Comparison of ENCODE assay signal across 8 mouse cellular contexts in the genomic region with DNA sequence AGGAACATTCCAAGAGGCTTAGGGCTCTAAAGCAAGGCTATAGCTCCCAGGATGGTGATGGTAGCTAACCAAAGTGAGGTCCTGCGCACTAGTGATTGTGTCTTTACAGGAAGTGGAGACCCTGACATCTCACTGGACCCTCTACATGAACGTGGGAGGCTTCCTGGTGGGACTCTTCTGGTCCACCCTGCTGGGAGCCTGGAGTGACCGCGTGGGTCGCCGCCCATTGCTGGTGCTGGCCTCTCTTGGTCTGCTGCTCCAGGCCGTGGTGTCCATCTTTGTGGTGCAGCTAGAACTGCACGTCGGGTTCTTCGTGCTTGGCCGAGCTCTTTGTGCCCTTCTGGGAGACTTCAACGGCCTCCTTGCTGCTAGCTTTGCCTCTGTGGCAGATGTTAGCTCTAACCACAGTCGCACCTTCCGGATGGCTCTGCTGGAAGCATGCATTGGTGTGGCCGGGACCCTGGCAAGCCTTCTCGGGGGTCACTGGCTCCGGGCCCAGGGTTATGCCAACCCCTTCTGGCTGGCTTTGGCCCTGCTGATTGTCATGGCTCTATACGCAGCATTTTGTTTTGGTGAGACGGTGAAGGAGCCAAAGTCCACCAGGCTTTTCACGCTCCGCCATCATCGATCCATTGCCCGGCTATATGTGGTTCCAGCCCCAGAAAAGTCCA. TPM values are rescaled to one million over a fixed set of nuclear protein-coding genes. Genes with fewer than 3 reads are reported as not detected.
DNase-seq lines count a peak whose midpoint lies in the region; ATAC-seq lines count a peak whose summit lies in the region.

No protein-coding gene starts in this region.

- H3K4me2 ChIP-seq in neural tube, embryonic 11.5 days (ENCODE audit: low read depth), result peak overlapping the region; percentile 67
- H3K4me2 ChIP-seq in limb, embryonic 15.5 days, result peak overlapping the region; percentile 76
- H3K4me2 ChIP-seq in stomach, embryonic 16.5 days (ENCODE audit: low read depth, low read length), result peak overlapping the region; percentile 86

- H3K27me3 ChIP-seq in neural tube, embryonic 11.5 days (ENCODE audit: control insufficient read depth, insufficient read depth, low read length), result no peaks in the 10 kb centered on the region
- no peaks in the 10 kb centered on the region for H3K27me3 ChIP-seq in limb, embryonic 15.5 days
- H3K27me3 ChIP-seq in stomach, embryonic 16.5 days (ENCODE audit: control insufficient read depth, insufficient read depth, low read length), result no peaks in the 10 kb centered on the region

- H3K4me3 ChIP-seq in neural tube, embryonic 11.5 days (ENCODE audit: low read depth, low read length), result peak overlapping the region; percentile 52
- peak overlapping the region; percentile 67 for H3K4me3 ChIP-seq in limb, embryonic 15.5 days
- H3K4me3 ChIP-seq in stomach, embryonic 16.5 days (replicated peaks; ENCODE audit: low read length), result peak overlapping the region; percentile 76

- H3K36me3 ChIP-seq in neural tube, embryonic 11.5 days (ENCODE audit: control insufficient read depth, insufficient read depth, low read length), result no peaks in the 10 kb centered on the region
- H3K36me3 ChIP-seq in limb, embryonic 15.5 days, result peaks cover 9% of the 10 kb centered on the region; the same call in 1 of the 2 replicates
- no peaks in the 10 kb centered on the region for H3K36me3 ChIP-seq in stomach, embryonic 16.5 days (ENCODE audit: control insufficient read depth, insufficient read depth, low read length)

- ATAC-seq in neural tube, embryonic 11.5 days (ENCODE audit: insufficient read depth, low FRiP score, low TSS enrichment), result peak; percentile 25; the same call in 1 of the 2 replicates
- ATAC-seq in limb, embryonic 15.5 days (ENCODE audit: insufficient number of reproducible peaks, low FRiP score, low TSS enrichment, low read depth), result peak; percentile 15; the same call in 1 of the 2 replicates
- ATAC-seq in stomach, embryonic 16.5 days (ENCODE audit: insufficient read depth, low FRiP score), result peak; percentile 6; the same call in 1 of the 2 replicates

- no peaks in the 10 kb centered on the region for H3K9me3 ChIP-seq in neural tube, embryonic 11.5 days (ENCODE audit: control insufficient read depth, low read length)
- H3K9me3 ChIP-seq in limb, embryonic 15.5 days, result no peaks in the 10 kb centered on the region
- H3K9me3 ChIP-seq in stomach, embryonic 16.5 days (replicated peaks; ENCODE audit: control insufficient read depth, low read length), result no peaks in the 10 kb centered on the region

- WGBS in neural tube, embryonic 11.5 days, result 69% methylated on average over 23 of the region's 23 CpGs
- 71% methylated on average over 23 of the region's 23 CpGs for WGBS in limb, embryonic 15.5 days
- 69% methylated on average over 23 of the region's 23 CpGs for WGBS in stomach, embryonic 16.5 days

- peak overlapping the region; percentile 68 for H3K9ac ChIP-seq in neural tube, embryonic 11.5 days (ENCODE audit: low read length)
- peak overlapping the region; percentile 52; the same call in 1 of the 2 replicates for H3K9ac ChIP-seq in limb, embryonic 15.5 days
- H3K9ac ChIP-seq in stomach, embryonic 16.5 days (ENCODE audit: low read length), result peak overlapping the region; percentile 85

- H3K4me1 ChIP-seq in neural tube, embryonic 11.5 days (ENCODE audit: control insufficient read depth, insufficient read depth, low read length), result peaks cover 9% of the 10 kb centered on the region; the same call in 1 of the 2 replicates
- H3K4me1 ChIP-seq in limb, embryonic 15.5 days, result peaks cover 17% of the 10 kb centered on the region
- H3K4me1 ChIP-seq in stomach, embryonic 16.5 days (ENCODE audit: control insufficient read depth, insufficient read depth, low read length), result peaks cover 18% of the 10 kb centered on the region

- no peak overlapping the region for H3K27ac ChIP-seq in neural tube, embryonic 11.5 days (ENCODE audit: low read depth, low read length)
- H3K27ac ChIP-seq in limb, embryonic 15.5 days, result peak overlapping the region; percentile 94
- peak overlapping the region; percentile 96 for H3K27ac ChIP-seq in stomach, embryonic 16.5 days (ENCODE audit: low read length)

- peak; percentile 18 for DNase-seq in adrenal gland, postnatal 10 days
- DNase-seq in adrenal gland, postnatal 14 days, result no peak
- peak; percentile 15 for DNase-seq in neural tube, embryonic 11.5 days (ENCODE audit: low spot score)
- no peak for DNase-seq in neural tube, embryonic 10.5 days (ENCODE audit: extremely low spot score, low spot score)
- DNase-seq in embryo, embryonic 9.5 days (ENCODE audit: extremely low spot score), result no peak
- no peak for DNase-seq in urinary bladder, adult 2 months (ENCODE audit: low spot score)

RNA-seq across cellular contexts. Expression of gene Slc46a1, which starts 0.9 kb away (rescaled TPM):
- total RNA-seq in adrenal gland, postnatal 10 days (2021), result 10 to 100 TPM; 13.2 to 14.8 TPM
- total RNA-seq in adrenal gland, postnatal 14 days (2021), result 16.7 and 20.5 TPM in 2 replicates
- polyA plus RNA-seq in neural tube, embryonic 11.5 days (2014; fragmentation: Nextera tagmentation; extraction: Ambion mirVana), result 17.6 and 19.6 TPM in 2 replicates
- polyA plus RNA-seq in limb, embryonic 15.5 days (2015; fragmentation: Nextera tagmentation; extraction: Ambion mirVana), result 20.2 and 21.3 TPM in 2 replicates
- polyA plus RNA-seq in stomach, embryonic 16.5 days (2015; fragmentation: Nextera tagmentation; extraction: Ambion mirVana), result 12.0 and 15.9 TPM in 2 replicates
- polyA plus RNA-seq in urinary bladder, adult 2 months (2012; rRNA removed), result 24.3 and 26.3 TPM in 2 replicates

RNA-seq across cellular contexts. Expression of gene Sarm1, which starts 31.2 kb away (rescaled TPM):
- 1 to 10 TPM; 3.2 to 5.5 TPM for total RNA-seq in adrenal gland, postnatal 10 days (2021)
- total RNA-seq in adrenal gland, postnatal 14 days (2021), result 3.3 and 4.9 TPM in 2 replicates
- polyA plus RNA-seq in neural tube, embryonic 11.5 days (2014; fragmentation: Nextera tagmentation; extraction: Ambion mirVana), result 17.4 and 21.8 TPM in 2 replicates
- polyA plus RNA-seq in limb, embryonic 15.5 days (2015; fragmentation: Nextera tagmentation; extraction: Ambion mirVana), result 1.3 and 1.7 TPM in 2 replicates
- 2.3 and 2.4 TPM in 2 replicates for polyA plus RNA-seq in stomach, embryonic 16.5 days (2015; fragmentation: Nextera tagmentation; extraction: Ambion mirVana)
- 0.54 and 0.81 TPM in 2 replicates for polyA plus RNA-seq in urinary bladder, adult 2 months (2012; rRNA removed)

RNA-seq across cellular contexts. Expression of gene Vtn, which starts 32.5 kb away (rescaled TPM):
- 100 to 1,000 TPM; 229 to 546 TPM for total RNA-seq in adrenal gland, postnatal 10 days (2021)
- 23.9 and 283 TPM in 2 replicates for total RNA-seq in adrenal gland, postnatal 14 days (2021)
- 67.8 and 68.7 TPM in 2 replicates for polyA plus RNA-seq in neural tube, embryonic 11.5 days (2014; fragmentation: Nextera tagmentation; extraction: Ambion mirVana)
- 1.7 and 2.7 TPM in 2 replicates for polyA plus RNA-seq in limb, embryonic 15.5 days (2015; fragmentation: Nextera tagmentation; extraction: Ambion mirVana)
- polyA plus RNA-seq in stomach, embryonic 16.5 days (2015; fragmentation: Nextera tagmentation; extraction: Ambion mirVana), result 45.6 and 54.4 TPM in 2 replicates
- 3.6 and 4.4 TPM in 2 replicates for polyA plus RNA-seq in urinary bladder, adult 2 months (2012; rRNA removed)

RNA-seq across cellular contexts. Expression of gene Sebox, which starts 36.9 kb away (rescaled TPM):
- total RNA-seq in adrenal gland, postnatal 10 days (2021), result not detected
- not detected in 2 replicates for total RNA-seq in adrenal gland, postnatal 14 days (2021)
- not detected in 2 replicates for polyA plus RNA-seq in neural tube, embryonic 11.5 days (2014; fragmentation: Nextera tagmentation; extraction: Ambion mirVana)
- polyA plus RNA-seq in limb, embryonic 15.5 days (2015; fragmentation: Nextera tagmentation; extraction: Ambion mirVana), result 0.22 TPM in 1 of 2 replicates, not detected in the other
- polyA plus RNA-seq in stomach, embryonic 16.5 days (2015; fragmentation: Nextera tagmentation; extraction: Ambion mirVana), result 0.13 TPM in 1 of 2 replicates, not detected in the other
- polyA plus RNA-seq in urinary bladder, adult 2 months (2012; rRNA removed), result not detected in 2 replicates

RNA-seq across cellular contexts. Expression of gene Slc13a2, which starts 44.4 kb away (rescaled TPM):
- total RNA-seq in adrenal gland, postnatal 10 days (2021), result not detected
- total RNA-seq in adrenal gland, postnatal 14 days (2021), result not detected in 2 replicates
- polyA plus RNA-seq in neural tube, embryonic 11.5 days (2014; fragmentation: Nextera tagmentation; extraction: Ambion mirVana), result not detected in 2 replicates
- polyA plus RNA-seq in limb, embryonic 15.5 days (2015; fragmentation: Nextera tagmentation; extraction: Ambion mirVana), result 0.10 TPM in 1 of 2 replicates, not detected in the other
- 0.25 and 0.56 TPM in 2 replicates for polyA plus RNA-seq in stomach, embryonic 16.5 days (2015; fragmentation: Nextera tagmentation; extraction: Ambion mirVana)
- 0.04 and 0.07 TPM in 2 replicates for polyA plus RNA-seq in urinary bladder, adult 2 months (2012; rRNA removed)

Comparison
In these comparisons a context has a peak if more than half of its experiments do, and no peak if none do; other contexts are left out.
1. DNase-seq: peak in adrenal gland, postnatal 10 days (single experiment) and neural tube, embryonic 11.5 days (single experiment); none in adrenal gland, postnatal 14 days (single experiment), neural tube, embryonic 10.5 days (single experiment), embryo, embryonic 9.5 days (single experiment) and urinary bladder, adult 2 months (single experiment).
2. Peak in every context shown above with its lines, with median percentiles within 50 percentile points of each other: ATAC-seq, H3K4me2 ChIP-seq, H3K4me3 ChIP-seq and H3K9ac ChIP-seq.